ENCODE assay signal across 13 mouse cellular contexts in the genomic region with DNA sequence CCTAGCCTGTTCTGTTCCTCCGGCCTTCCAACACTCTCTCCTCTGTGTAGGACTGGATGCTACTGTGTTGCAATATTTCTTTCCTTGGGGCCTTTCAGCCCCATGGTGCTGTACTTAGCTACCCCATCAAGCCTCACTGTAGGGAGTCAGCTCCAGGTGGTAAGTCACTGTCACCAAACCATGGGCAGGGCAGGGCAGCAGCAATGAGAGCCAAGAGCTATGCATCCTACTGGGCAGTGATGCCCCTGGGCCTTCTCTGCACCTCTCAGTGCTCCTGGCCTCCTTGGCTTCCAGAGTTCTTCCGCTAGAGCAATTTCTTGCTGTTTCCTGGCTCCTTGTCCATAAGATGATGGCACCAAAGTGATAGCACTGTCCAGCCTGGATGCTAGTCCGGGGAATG.
DNase-seq lines count a peak whose midpoint lies in the region.
"Had no signal": no experiment of that assay in that cellular context is flagged by ENCODE, and none has a peak within 500 bp of the region (broad histone marks: within the 10 kb centered on the region; RNA-seq: fewer than 3 reads in every experiment).

No protein-coding gene starts in this region.

- intact Hi-C loops in heart, postnatal 36 days (cut with DNase I) = no loop called here

- DNase-seq in cerebellum, adult 9-11 months = peak; percentile 5
- DNase-seq in cerebellum, postnatal 10 days = no peak
- DNase-seq in heart, adult 11 months = peak; percentile 82
- DNase-seq in heart, postnatal 36 days = no peak
- peak; percentile 16 to 25 for DNase-seq in right cerebral cortex, postnatal 10 days (ENCODE audit: low spot score in 2 of 2)
- no peak for DNase-seq in right cerebral cortex, postnatal 36 days (ENCODE audit: low spot score in 2 of 2)
- DNase-seq: adrenal gland, adult 8-10 months; adrenal gland, postnatal 25 days; cerebellum, adult 11-12 months; cerebellum, adult 8-10 months; gastrocnemius, postnatal 25 days; heart, postnatal 4 days; kidney, adult 11 months had no signal

Comparison
In these comparisons a context has a peak if more than half of its experiments do, and no peak if none do; other contexts are left out.
1. DNase-seq: peak in cerebellum, adult 9-11 months (single experiment), heart, adult 11 months (single experiment) and right cerebral cortex, postnatal 10 days (2 of 2); none in cerebellum, postnatal 10 days (0 of 2), heart, postnatal 36 days (0 of 2) and right cerebral cortex, postnatal 36 days (0 of 2).